Mouse (Mus musculus): ENCODE measurements at regions not wholly inside any gene's neighbourhood (a gene's known extent, or its start where the extent isn't known, plus 50 kb on each side); places are given as distances from the start of the nearest gene placed in this dataset.
"Not testable (repeated sequence)": the region's sequence is repeated elsewhere in the genome, so short reads cannot be mapped to it uniquely, and the experiment has no call there.

- in situ Hi-C loops (cut with MboI, MseI): no loop called here
Observed at GRCm38 (mm10) chr6:69932297-69932696, 859.7 kb downstream of the Rpia start.

DNA sequence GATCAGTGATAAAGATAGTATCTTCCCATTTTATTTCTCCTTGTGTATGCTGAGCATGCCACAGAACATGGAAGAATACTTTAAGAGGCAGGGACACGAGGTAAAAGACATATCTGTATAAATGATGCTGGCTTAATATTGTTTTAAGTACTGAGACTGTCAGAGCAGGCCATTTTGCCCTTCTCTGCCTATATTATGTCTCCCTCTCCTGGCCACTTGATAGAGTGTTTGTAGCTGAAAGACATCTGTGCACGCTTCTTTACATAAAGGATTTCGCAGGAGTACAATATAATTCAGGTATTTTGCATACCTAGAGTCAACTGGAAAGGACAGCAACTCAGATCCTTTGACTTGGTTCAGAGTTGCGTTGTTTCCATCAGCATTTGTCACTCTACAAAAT lies 877.3 kb downstream of the Rpia start:
- in situ Hi-C loops (cut with MboI, MseI): no loop called here

GRCm38 (mm10) chr6:69879286-69879685 lies 912.7 kb downstream of the Rpia start:
- in situ Hi-C loops (cut with MboI, MseI): no loop called here

- in situ Hi-C loops (cut with MboI, MseI): not testable (repeated sequence)
Observed at GRCm38 (mm10) chr6:69858631-69859030, 933.4 kb downstream of the Rpia start.

DNA sequence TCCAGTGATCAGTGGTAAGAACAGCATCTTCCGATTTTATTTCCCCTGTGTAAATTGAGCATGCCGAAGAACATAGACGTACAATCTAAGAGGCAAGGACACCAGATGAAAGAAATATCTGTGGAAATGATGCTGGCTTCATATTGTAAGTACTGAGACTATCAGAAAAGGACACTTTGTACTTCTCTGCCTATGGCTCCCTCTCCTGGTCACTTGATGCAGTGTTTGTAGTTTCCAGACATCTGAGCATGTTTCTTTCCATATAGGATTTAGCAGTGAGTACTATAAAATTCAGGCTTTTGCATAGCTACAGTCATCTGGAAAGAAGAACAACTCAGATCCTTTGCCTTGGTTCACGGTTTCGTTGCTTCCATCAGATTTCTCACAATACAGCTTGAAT lies 963.4 kb downstream of the Rpia start:
- in situ Hi-C loops (cut with MboI, MseI): loop anchor here (5.0 kb wide), 1 partner anchor 51 kb away; no protein-coding TSS in a partner anchor

GRCm38 (mm10) chr6:69814972-69815371 lies 977.1 kb downstream of the Rpia start:
- in situ Hi-C loops (cut with MboI, MseI): not testable (repeated sequence)

GRCm38 (mm10) chr6:69814373-69814772 lies 977.7 kb downstream of the Rpia start:
- in situ Hi-C loops (cut with MboI, MseI): not testable (repeated sequence)

DNA sequence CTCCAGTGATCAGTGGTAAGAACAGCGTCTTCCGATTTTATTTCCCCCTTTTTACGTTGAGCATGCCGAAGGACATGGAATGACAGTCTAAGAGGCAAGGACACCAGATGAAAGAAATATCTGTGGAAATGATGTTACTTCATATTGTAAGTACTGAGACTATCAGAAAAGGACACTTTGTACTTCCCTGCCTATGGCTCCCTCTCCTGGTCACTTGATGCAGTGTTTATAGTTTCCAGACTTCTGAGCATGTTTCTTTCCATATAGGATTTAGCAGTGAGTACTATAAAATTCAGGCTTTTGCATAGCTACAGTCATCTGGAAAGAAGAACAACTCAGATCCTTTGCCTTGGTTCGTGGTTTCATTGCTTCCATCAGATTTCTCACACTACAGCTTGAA lies 1011.7 kb downstream of the Rpia start:
- in situ Hi-C loops (cut with MboI, MseI): not testable (repeated sequence)

DNA sequence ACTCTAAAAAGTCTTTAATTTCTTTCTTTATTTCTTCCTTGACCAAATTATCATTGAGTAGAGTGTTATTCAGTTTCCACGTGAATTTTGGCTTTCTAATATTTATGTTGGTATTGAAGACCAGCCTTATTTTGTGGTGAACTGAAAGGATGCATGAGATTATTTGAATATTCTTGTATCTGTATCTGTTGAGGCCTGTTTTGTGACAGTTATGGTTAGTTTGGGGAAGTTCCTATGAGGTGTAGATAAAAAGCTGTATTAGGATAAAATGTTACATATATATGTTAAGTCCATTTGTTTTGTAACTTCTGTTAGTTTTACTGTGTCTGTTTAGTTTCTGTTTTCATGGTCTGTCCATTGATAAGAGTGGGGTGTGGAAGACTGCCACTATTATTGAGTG lies 1014.7 kb downstream of the Rpia start:
- in situ Hi-C loops (cut with MboI, MseI): loop anchor here (5.0 kb wide), 1 partner anchor 50 kb away; no protein-coding TSS in a partner anchor

DNA sequence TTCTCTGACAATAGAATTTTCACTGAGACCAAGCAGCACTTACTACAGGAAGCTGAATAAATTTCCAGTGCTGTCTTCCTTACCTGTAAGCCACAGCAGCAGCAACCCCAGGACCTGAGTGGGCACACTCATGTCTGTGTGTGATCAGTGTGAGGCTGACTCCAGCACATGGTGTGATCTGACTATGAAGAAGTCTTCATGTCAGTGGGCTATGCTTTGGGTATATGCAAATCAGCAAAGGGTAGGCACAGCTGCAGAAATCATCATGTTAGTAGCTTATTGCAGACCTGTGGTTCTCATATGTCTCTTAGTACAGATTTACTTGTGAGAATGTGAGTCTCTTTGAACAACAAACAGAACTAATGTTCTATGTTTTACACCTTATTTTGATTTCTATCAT lies 1027.2 kb downstream of the Rpia start:
- in situ Hi-C loops (cut with MboI, MseI): no loop called here

DNA sequence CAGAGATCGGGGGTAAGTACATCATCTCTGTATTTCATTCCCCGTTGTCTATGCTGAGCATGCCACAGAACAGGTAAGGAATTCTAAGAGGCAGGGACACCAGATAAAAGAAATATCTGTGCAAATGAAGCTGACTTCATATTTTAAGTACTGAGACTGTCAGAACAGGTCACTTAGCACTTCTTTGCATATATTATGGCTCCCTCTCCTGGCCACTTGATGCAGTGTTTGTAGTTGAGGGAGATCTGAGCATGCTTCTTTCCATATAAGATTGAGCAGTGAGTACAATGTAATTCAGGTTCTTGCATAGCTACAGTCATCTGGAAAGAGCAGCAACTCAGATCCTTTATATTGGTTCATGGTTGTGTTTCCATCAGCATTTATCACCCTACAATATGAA lies 1033.4 kb downstream of the Rpia start:
- in situ Hi-C loops (cut with MboI, MseI): no loop called here

DNA sequence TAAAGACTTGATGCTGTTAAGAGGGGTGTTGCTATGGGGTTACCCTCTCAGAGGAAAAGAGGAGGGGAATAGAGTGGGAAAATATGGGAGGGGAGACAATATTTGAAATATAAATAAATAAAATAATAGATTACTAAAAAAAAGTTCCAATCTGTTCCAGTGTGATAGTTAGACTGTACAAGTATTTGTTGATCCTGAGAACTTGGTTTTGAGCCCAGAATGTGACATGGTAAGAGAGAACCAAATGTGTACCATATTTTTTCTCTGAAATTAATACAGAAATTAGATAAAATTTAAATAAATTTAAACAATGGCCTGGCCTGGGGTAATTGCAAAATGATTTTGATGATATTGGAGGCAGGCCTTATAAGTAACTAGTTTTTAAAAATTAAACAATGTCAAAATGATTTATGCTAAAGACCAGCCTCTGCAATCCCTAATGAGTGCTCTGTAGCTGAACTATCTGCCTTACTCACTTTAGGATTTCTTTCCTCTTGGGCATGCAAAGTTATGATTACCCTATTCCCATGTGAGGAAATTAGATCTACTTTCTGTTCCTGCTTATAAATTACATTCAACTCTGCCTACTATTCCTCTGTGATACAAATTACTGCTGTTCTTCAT lies 1052.9 kb downstream of the Rpia start:
- in situ Hi-C loops (cut with MboI, MseI): no loop called here

DNA sequence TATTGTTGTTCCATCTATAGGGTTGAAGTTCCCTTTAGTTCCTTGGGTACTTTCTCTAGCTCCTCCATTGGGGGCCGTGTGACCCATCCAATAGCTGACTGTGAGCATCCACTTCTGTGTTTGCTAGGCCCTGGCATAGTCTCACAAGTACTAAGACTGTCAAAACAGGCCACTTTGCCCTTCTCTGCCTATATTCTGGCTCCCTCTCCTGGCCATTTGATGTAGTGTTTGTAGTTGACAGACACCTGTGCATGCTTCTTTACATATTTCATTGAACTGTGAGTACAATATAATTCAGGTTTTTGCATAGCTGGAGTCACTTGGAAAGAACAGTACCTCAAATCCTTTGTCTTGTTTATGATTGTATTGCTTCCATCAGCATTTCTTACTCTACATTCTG lies 1059.2 kb downstream of the Rpia start:
- in situ Hi-C loops (cut with MboI, MseI): not testable (repeated sequence)

- in situ Hi-C loops (cut with MboI, MseI): no loop called here
Observed at GRCm38 (mm10) chr6:69726362-69726761, 1065.7 kb downstream of the Rpia start.

- in situ Hi-C loops (cut with MboI, MseI): not testable (repeated sequence)
Observed at GRCm38 (mm10) chr6:69702813-69703212, 1089.2 kb downstream of the Rpia start.

- in situ Hi-C loops (cut with MboI, MseI): no loop called here
Observed at GRCm38 (mm10) chr6:69681172-69681571, 1110.9 kb downstream of the Rpia start.

- in situ Hi-C loops (cut with MboI, MseI): not testable (repeated sequence)
Observed at GRCm38 (mm10) chr6:69662426-69662825, 1129.6 kb downstream of the Rpia start.
